Mouse (Mus musculus) adrenal gland, adult 10 weeks (tissue): ENCODE measurements around the gene Tmem159. TPM values are rescaled to one million over a fixed set of nuclear protein-coding genes. Genes with fewer than 3 reads are reported as not detected.

ENCODE experiments used
- polyA plus RNA-seq: library from polyadenylated mRNA; stranded (reverse); fragments of 350-450 nt; fragmentation: Illumina TruSeq; extraction: RNeasy Lipid Tissue Mini Kit (QIAGEN cat#74804); gene quantifications from one replicate; pipeline ENCODE4 v1.2.3, GENCODE M21; 2014; ENCODE audit warnings: low read depth, low replicate concordance

The Tmem159 gene
- 199 TPM for polyA plus RNA-seq

GRCm38 (mm10) chr7:120102164-120102972 lies at the start of gene Tmem159:
Gene Tmem159, plus strand, starts transcription at chr7:120102353.

DNA sequence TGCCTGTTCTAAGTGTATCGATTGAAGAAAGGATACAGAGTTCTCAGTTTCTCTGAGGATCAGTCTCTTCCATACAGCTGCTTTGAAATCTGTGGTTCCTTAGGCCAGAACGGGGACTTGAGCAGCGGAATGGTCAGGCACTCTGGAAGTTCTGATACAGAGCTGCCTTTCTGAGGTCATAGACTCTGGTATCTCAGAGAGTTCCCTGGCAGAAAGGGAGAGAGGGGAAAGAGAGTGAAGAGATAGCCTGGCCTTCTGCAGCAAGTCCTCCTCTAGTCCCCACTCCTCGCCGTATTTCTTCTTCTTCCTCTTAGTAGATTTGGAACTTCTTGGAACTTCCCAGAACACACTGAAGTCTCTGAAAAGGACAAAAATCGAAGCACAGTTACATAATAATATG lies 7.0 kb upstream of the Tmem159 start, which contains the start of gene Dnah3:
Dnah3 (minus strand) TSS at position 101 of the 400 bp plus-strand sequence.

DNA sequence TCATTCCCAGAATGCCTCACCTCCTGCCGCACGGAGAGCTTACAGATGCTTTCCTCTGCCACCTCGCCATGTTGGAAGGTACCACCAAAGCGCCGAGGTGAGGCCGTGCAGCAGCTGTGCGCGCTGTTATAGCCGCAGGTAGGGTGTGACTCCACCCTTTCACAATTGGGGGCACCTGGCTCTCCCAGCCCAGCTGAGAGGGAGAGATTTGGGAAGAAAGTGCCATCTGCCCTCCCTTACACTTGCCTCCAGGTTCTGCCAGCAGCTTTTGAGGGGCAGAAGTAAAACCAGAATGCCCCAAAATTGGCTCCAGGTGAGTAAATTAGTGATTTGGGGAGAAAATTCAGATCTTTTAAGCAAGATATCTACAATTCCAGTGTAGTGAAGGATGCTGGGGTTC lies 43.0 kb downstream of the Tmem159 start, which contains the start of gene Zp2:
Zp2 (minus strand) TSS at position 101 of the 400 bp plus-strand sequence.

Other genes starting within 250 kb of the Tmem159 start
- 15.5 TPM for gene Lyrm1, start 206.5 kb upstream of the Tmem159 start, polyA plus RNA-seq
- gene Dcun1d3, start 206.1 kb upstream of the Tmem159 start, polyA plus RNA-seq = 24.4 TPM
- not detected for gene Dnah3, start 7.1 kb upstream of the Tmem159 start, polyA plus RNA-seq
- not detected for gene Zp2, start 42.9 kb downstream of the Tmem159 start, polyA plus RNA-seq
- not detected for gene Anks4b, start 71.5 kb downstream of the Tmem159 start, polyA plus RNA-seq
- gene Crym, start 99.8 kb downstream of the Tmem159 start, polyA plus RNA-seq = not detected
- gene Abca14, start 101.6 kb downstream of the Tmem159 start, polyA plus RNA-seq = not detected
- gene Abca15, start 226.3 kb downstream of the Tmem159 start, polyA plus RNA-seq = not detected